Mouse (Mus musculus): ENCODE data around the gene Trio.

Gene Trio

GRCm38 (mm10) chr15:28037651-28038050 lies 12.0 kb upstream of the Trio start:
- no peak for DNase-seq (ENCODE audit: extremely low read depth, low read depth)

- DNase-seq (ENCODE audit: extremely low read depth, low read depth), result no peak
Observed at GRCm38 (mm10) chr15:28035601-28036000, 10.0 kb upstream of the Trio start.

- no peak for DNase-seq (ENCODE audit: extremely low read depth, low read depth)
Observed at GRCm38 (mm10) chr15:28034636-28035035, 9.0 kb upstream of the Trio start.

GRCm38 (mm10) chr15:28029371-28029770 lies 3.7 kb upstream of the Trio start:
- DNase-seq (ENCODE audit: extremely low read depth, low read depth), result no peak

GRCm38 (mm10) chr15:28028542-28028941 lies 2.9 kb upstream of the Trio start:
- no peak for DNase-seq (ENCODE audit: extremely low read depth, low read depth)

- no peak for DNase-seq (ENCODE audit: extremely low read depth, low read depth)
Observed at GRCm38 (mm10) chr15:28026167-28026481, 476 bp upstream of the Trio start.

- DNase-seq (ENCODE audit: extremely low read depth, low read depth), result no peak
Observed at GRCm38 (mm10) chr15:28024965-28025338, 696 bp downstream of the Trio start.

GRCm38 (mm10) chr15:28024031-28024964 lies 1.4 kb downstream of the Trio start:
- no peak for DNase-seq (ENCODE audit: extremely low read depth, low read depth)

GRCm38 (mm10) chr15:28021591-28022209 lies 3.9 kb downstream of the Trio start:
- no peak for DNase-seq (ENCODE audit: extremely low read depth, low read depth)

- DNase-seq (ENCODE audit: extremely low read depth, low read depth), result no peak
Observed at GRCm38 (mm10) chr15:28019393-28020070, 6.1 kb downstream of the Trio start.

- DNase-seq (ENCODE audit: extremely low read depth, low read depth), result no peak
Observed at GRCm38 (mm10) chr15:28007516-28007915, 18.1 kb downstream of the Trio start.

GRCm38 (mm10) chr15:28004192-28004767 lies 21.4 kb downstream of the Trio start:
- no peak for DNase-seq (ENCODE audit: extremely low read depth, low read depth)

- DNase-seq (ENCODE audit: extremely low read depth, low read depth), result no peak
Observed at GRCm38 (mm10) chr15:28002515-28002914, 23.1 kb downstream of the Trio start.

GRCm38 (mm10) chr15:28001299-28001698 lies 24.3 kb downstream of the Trio start:
- no peak for DNase-seq (ENCODE audit: extremely low read depth, low read depth)

- DNase-seq (ENCODE audit: extremely low read depth, low read depth), result no peak
Observed at GRCm38 (mm10) chr15:27998621-27999359, 26.9 kb downstream of the Trio start.

- no peak for DNase-seq (ENCODE audit: extremely low read depth, low read depth)
Observed at GRCm38 (mm10) chr15:27997917-27998316, 27.7 kb downstream of the Trio start.

- no peak for DNase-seq (ENCODE audit: extremely low read depth, low read depth)
Observed at GRCm38 (mm10) chr15:27997391-27997841, 28.2 kb downstream of the Trio start.

- no peak for DNase-seq (ENCODE audit: extremely low read depth, low read depth)
Observed at GRCm38 (mm10) chr15:27996750-27997149, 28.9 kb downstream of the Trio start.

GRCm38 (mm10) chr15:27995421-27995820 lies 30.2 kb downstream of the Trio start:
- DNase-seq (ENCODE audit: extremely low read depth, low read depth), result no peak

- no peak for DNase-seq (ENCODE audit: extremely low read depth, low read depth)
Observed at GRCm38 (mm10) chr15:27994870-27995269, 30.8 kb downstream of the Trio start.

- no peak for DNase-seq (ENCODE audit: extremely low read depth, low read depth)
Observed at GRCm38 (mm10) chr15:27993528-27993927, 32.1 kb downstream of the Trio start.
